Mouse (Mus musculus) megakaryocyte-erythroid progenitor cell, adult 5-6 weeks (primary cell): ENCODE results near the gene Gaa. TPM values are rescaled to one million over a fixed set of nuclear protein-coding genes. Genes with fewer than 3 reads are reported as not detected.
"Not testable (repeated sequence)": the region's sequence is repeated elsewhere in the genome, so short reads cannot be mapped to it uniquely, and the experiment has no call there.

ENCODE experiments used
- ATAC-seq: replicated peaks from 2 replicates; pipeline ENCODE4 v1.8.0; 2016; ENCODE audit warnings: mild to moderate bottlenecking, inconsistent platforms; ENCODE audit not compliant: severe bottlenecking, poor library complexity, low FRiP score, low TSS enrichment
- total RNA-seq, 2 experiments: library from RNA; stranded (forward) in 1 of 2; stranded (reverse) in 1 of 2; fragments of 200-1000, 215-1000 nt in 1 of 2; fragments of >200 nt in 1 of 2; fragmentation: Nextera tagmentation in 1 of 2; gene quantifications; 2 replicates each; pipeline ENCODE4 v1.2.3; 2014 to 2017

The Gaa gene
- total RNA-seq, 2 experiments from 2014 or later: 33.7 to 34.2 TPM

DNA sequence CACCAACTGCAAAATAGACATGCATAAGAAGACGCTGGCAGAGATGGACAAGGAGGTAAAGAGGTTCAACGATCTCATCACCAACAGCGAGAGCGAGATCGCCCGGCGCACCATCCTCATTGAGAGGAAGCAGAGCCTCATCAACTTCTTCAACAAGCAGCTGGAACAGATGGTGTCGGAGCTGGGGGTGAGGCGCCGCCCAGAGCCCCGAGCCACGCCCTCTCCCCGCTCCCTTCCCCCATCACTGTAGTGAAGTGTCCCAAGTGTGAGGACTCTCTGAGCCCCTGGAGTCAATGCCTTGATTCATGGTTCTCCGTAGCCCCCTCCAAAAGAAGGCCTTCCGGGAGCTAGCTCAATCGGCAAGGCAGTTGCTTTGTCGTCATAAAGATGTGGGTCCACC, 16.7 kb upstream of the Gaa start:
- no peak for ATAC-seq

DNA sequence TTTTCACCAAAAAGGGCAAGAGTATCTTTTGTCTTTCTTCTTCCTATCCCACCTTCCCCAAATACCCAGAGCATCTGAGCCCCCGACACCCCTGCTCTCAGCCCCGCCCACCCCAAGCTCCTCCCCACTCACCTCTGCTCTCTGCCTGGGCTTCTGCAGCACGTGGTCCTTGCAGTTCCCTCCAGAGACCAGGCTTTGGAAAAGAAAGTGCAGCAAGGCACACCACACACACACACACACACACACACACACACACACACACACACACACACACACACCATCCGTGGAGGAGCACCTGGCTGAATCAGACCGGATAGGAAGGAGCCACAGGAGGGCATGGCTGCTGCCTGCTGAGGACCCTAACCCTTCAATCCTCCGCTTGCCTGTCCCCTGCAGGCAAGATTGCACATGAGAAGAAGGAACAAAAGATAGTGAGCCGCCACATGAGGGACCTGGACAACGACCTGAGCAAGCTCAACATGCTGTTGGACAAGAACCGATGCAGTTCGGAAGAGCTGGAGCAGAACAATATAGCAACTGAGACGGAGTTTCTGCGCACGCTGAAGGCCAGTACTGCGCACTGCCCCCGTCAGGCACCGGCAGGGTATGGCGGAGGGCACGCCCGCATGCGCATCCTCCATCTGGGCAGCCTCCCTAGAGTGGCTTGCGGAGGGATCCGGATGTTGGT, 14.7 kb upstream of the Gaa start:
- ATAC-seq: peak; percentile 88

DNA sequence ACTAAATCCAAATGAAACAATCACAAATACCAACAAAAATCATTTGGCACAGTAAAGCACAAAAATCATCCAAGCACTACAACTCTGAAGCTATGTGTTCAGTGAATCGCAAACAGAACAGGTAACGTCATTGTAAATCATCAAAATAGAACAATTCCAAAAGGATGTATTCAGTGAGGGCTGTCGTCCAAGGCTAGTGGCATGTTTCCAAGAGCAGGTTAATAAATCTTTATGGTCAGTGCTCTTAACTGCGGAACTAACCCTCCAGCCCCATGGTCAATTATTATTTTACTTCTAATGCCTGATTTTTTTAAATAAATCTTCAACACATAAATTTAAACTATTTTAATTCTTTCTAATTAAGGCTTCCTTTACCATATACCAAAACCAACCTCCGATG, 11.1 kb upstream of the Gaa start:
- not testable (repeated sequence) for ATAC-seq

DNA sequence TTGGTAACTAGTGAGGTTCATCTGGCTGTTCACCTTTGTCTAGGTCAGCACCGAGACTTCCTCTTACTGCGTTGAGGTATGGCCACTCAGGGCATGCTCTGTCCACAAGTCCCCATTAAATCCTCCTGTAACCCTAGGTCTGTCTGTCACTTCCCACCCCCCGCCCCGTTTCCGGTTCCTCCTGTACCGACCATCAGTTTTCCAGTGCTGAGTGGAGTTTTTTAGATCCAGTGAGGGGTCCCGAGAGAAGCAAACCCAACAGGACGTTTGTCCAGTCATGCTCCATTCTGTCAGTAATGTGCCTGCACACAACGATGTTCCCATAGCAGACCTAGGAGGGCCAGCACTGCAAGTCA, 9.5 kb upstream of the Gaa start:
- ATAC-seq: no peak

DNA sequence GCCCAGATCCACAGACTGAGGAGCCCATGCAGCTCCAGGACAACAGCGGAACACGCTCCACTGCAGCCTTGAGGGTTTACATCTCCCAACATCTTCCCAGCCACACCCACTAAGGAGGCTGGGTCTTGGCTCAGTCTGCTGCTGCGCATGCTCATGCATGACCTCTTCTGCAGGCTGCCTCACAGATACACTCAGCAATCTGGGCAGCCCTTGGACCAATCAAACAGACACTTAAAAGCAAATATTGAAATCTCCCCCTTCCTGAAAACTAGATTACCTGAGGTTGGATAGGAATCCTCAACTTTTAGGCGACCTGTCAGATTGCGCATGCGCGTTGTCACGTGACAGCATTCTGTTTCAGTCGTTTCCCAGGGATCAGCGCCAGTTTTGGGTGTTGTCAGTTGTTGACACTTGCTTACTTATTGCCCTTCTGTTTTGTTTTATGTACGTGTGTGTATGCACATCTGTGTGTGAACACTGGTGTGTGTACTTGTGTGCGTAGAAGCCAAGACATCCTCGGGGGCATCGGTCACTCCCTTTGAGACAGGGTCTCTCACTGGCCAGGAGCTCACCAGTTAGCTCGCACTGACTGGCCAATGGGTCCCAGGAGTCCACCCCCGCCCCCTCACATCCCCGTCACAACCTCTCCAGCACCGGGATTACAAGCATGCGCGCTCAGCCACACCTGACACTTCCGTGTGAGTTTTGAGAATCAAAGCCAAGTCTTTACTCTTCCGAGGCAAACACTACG, 8.9 kb upstream of the Gaa start:
- ATAC-seq: peak; percentile 74

DNA sequence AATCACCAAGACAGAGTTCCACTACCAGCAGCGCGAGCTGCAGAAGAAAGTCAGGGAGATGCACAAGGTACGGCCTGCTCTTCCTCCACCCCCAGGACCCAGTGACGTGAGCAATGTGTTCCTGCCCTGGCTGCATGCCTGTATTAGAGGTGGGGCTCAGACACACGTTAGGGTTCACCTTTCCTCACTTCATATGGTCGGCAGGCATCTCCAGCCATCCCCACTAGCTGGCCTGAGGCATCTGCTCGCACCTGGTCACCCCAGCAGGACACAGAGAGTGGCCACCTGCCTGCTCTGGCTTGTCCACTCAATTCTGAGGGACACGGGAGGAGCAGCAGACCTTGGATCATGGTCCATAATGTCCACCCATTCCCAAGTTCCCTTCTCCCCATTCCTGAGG, 7.7 kb upstream of the Gaa start:
- ATAC-seq: no peak

DNA sequence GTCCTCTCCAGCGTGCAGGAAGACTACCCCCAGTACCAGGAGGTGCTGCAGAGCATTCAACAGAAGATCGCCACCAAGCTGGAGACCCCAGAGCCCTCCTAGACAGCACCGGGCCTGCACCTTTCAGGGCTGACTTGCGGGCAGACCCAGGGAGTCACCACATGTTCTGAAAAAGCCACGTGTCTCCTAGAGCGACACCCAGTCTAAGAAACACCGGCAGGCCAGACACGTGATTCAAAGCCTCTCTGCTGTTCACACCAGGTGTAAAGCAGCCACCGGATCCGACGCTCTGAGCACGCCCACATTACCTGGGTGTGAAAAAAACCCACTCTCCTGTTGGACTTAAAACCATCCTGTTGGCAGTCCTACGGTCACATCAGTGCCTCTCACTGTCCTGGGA, 3.3 kb upstream of the Gaa start:
- no peak for ATAC-seq

DNA sequence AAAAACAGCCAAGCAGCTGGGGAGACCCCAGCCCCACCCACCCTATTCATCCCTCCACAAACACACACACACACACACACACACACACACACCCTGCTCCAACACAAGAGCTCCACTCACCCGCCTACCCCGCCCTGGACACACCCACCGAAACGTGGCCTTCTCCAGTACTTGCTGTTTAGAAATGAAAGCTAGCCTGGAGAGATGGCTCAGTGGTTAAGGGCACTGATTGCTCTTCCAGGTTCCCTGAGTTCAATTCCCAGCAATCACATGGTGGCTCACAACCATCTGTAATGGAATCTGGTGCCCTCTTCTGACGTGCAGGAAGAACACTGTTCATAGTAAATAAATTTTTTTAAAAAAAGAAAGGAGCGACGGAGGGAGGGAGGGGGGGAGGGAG, 1.9 kb upstream of the Gaa start:
- ATAC-seq: no peak

DNA sequence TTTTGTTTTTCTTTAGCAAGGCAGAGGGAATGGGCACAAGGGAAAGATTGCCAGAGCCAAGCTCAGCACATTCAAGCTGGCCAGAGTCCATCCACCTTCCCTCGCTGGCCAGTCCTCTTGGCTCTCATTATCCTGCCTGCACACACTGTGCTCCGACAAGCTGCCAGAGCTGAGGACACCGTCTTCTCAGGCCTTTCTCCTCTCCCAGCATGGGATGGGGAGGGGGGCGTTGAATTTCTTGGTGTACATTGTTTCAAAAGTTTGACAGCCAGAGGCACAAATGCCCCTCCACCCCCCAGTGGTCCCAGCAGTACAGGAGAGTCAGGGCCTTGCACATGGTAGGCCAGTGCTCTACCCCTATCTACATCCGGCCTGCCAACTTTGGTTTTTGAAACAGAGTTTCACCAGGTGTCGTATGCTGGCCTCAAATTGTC, 429 bp upstream of the Gaa start:
- peak; percentile 6; the same call in 1 of the 2 replicates for ATAC-seq

DNA sequence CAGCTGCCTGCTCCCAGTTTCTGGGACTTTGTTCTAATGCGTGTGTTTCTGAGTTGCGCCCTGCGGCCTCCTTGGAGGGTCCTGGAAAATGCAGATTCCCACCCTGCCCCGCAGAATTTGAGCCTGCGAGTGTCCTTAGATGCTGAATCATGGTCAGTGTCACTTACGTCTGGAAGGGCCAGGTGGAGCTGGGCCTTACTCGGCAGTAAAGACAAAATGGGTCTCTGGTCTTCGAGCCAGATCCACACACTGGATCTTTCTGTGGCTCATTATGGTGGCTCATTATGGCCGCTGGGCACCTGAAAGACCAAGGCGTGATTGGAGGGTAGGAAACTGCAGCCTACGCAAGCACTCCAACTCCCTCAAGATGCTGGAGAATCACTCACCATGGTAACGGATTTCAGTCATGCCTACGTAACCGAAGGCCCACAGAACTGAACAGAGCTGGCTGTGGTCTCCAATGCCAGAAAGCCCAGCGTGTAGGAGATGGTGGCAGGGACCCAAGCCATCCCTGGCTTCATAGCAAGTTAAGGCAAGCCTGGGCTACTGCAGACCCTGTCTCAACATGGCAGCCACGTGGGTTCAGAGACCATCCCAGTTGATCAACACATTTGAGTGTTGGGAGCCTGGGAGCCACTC, 989 bp downstream of the Gaa start:
- no peak for ATAC-seq

DNA sequence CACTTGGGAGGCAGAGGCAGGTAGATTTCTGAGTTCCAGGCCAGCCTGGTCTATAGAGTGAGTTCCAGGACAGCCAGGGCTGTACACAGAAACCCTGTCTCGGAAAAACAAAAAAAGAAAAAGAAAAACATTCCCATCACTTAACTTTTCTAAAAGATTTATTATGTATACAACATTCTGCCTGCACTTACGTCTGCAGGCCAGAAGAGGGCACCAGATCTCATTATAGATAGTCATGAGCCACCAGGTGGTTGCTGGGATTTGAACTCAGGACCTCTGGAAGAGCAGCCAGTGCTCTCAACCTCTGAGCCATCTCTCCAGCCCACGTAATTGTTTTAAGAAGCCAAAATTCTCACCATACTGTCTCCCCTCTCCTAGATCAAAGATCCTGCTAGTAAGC, 4.8 kb downstream of the Gaa start:
- not testable (repeated sequence) for ATAC-seq

DNA sequence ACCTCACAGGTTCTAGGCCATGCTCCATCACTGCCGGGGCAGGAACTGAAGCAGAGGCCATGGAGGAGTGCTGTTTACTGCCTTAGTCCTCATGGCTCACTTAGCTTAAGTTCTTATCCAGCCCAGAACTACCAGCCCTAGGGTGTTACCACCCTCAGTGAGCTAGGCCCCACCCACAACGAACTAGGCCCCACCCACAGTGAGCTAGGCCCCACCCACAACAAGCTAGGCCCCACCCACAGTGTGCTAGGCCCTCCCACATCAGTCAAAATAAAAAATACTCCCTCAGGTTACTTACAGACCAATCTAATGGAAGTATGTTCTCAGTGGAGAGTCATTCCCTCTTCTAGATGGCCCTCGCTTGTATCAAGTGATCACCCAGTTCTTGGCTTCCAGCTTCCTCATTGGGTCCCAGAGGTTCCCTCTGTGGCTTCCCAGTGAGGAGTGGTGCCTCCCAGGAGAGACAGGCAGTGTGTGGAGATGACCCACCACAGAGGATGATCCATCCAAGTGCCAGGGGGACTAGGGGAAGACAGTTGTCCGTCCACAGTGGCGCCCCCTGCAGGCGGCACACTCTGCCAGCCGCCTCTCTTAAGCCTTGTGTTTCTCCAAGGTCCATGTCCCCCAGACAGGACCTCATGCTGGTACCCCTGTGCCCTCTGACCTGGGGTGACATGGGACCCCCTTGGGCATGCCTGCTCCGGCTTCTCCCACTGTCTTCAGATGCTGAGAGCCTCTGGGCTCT, 5.7 kb downstream of the Gaa start:
- ATAC-seq: peak; percentile 38

DNA sequence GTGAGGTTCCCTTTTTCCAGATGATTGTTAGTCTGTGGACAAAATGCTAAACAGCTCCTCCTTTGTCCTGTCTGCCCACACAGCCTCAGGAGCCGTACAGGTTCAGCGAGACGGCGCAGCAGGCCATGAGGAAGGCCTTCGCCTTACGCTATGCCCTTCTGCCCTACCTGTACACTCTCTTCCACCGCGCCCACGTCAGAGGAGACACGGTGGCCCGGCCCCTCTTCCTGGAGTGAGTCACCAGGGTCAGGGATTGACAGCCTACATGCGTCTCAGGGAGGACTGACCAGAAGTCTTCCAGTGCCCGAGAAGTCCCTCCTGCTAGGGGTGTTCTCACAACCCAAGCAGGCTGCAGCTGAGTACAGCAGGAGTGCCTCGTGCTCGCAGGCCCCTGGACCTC, 13.3 kb downstream of the Gaa start:
- ATAC-seq: no peak

DNA sequence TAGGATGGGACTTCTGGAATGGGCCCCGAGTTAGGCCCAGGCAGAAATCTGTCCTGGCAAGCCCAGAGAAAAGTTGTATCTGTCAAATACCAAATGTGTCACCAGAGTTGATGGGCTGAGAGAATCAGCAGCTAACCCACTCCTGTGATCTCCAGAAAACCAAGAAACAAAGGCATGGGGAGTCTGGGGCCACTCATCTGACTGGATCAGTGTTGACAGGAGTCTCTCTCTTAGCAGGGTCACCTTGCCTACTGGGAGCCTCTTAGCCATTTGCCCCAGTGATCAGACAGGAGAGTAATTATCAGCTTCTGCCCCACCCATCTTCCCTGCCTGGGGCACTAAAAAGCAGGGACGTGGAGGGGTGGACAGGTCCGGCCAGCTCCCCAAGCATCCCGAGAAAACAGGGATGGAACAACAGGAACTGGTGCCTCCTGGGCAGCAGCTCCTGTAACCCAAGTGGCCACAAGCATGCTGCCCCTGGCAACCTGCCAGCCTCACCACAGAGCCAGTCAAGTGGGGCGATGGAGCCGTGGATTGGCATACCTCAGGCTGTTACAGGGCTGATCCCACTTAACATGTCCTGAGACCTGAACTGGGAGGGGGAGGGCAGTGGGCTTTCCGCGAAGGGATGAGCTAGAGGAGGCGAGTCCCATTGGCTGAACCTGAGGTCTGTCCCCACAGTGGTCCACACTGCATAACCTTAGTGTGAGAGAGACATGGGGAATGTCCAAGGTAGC, 18.3 kb downstream of the Gaa start:
- no peak; the same call in 1 of the 2 replicates for ATAC-seq

DNA sequence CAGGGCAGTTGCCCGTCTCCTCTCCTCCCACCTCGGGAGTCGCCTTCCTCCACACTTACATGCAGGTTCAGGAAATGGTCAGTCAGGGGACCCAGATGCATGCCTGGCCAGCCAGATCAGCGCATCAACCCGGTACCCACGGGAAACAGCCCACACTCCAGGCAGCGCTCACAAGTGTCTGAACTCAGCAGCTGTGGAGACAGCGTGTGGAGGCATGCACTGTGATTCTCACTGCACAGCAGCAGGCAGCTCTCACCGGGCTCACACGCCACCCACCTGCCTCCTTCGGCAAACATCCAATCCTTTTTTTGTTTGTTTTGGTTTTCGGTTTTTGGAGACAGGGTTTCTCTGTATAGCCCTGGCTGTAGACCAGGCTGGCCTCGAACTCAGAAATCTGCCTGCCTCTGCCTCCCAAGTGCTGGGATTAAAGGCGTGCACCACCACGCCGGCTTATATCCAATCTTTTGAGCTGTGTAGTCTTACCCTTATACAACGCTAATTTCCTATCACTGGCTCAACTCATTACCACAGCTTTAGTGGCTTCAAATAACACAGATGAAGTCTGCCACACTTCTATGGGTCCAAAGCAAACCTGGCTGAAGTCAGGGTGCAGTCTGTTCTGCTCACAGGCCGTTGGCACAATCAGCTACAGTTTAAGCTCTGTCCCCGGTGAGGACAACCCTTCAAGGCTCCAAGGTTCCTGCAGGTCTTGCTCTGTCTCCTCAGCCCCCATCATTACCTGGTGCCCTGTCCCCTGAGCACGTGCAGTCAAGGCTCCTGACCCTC, 19.7 kb downstream of the Gaa start:
- ATAC-seq: no peak

DNA sequence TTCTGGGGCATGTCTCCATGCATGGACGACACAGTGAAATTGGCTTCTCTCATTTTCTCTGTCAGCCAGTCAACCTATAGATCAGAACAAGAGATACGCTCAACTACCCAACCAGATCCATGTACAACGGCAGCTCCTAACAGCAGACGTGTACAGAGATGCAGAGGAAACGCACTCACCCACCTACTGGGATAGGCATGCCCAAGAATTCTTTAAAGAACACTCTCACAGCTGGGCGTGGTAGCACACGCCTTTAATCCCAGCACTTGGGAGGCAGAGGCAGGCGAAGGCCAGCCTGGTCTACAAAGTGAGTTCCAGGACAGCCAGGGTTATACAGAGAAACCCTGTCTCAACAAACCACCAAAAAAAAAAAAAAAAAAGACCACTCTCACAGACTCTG, 25.2 kb downstream of the Gaa start:
- ATAC-seq: not testable (repeated sequence)

DNA sequence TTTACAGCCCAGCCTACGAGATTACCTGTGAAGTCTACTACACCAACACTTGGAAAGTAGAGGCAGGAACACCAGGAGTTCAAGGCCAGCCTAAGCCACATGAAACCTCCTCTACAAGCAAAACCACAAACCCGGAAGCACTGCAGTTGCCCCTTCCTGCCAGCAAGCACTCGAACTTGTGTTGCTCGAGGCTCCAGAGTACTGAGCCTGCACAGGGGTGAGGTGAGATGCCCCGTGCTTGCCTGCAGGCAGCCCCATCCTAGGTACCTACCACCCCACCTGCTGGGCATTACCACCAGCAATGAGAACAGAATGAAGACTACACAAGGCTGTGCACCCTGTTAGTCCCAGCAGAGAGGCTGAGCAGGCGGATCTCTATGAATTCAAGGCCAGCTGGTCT, 30.3 kb downstream of the Gaa start:
- ATAC-seq: no peak

DNA sequence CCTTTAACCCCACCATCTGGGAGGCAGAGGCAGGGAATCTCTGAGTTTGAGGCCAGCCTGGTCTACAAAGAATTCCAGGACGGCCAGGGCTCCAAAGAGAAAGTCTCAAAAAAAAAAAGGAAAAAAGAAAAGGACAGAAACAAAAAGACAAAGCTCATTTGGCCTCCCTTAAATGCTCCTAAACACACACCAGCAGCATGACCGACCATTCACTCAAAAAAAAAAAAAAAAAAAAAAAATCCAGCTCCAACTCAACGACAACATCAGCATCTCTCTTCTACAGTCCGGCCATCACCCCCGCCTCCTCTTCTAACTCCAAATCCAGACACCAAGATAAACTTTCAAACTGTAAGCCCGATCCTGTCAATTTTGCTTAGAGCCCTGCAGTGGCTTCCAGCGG, 31.2 kb downstream of the Gaa start:
- ATAC-seq: no peak
